Comparison of ENCODE assay signal across 7 mouse cellular contexts in the genomic region with DNA sequence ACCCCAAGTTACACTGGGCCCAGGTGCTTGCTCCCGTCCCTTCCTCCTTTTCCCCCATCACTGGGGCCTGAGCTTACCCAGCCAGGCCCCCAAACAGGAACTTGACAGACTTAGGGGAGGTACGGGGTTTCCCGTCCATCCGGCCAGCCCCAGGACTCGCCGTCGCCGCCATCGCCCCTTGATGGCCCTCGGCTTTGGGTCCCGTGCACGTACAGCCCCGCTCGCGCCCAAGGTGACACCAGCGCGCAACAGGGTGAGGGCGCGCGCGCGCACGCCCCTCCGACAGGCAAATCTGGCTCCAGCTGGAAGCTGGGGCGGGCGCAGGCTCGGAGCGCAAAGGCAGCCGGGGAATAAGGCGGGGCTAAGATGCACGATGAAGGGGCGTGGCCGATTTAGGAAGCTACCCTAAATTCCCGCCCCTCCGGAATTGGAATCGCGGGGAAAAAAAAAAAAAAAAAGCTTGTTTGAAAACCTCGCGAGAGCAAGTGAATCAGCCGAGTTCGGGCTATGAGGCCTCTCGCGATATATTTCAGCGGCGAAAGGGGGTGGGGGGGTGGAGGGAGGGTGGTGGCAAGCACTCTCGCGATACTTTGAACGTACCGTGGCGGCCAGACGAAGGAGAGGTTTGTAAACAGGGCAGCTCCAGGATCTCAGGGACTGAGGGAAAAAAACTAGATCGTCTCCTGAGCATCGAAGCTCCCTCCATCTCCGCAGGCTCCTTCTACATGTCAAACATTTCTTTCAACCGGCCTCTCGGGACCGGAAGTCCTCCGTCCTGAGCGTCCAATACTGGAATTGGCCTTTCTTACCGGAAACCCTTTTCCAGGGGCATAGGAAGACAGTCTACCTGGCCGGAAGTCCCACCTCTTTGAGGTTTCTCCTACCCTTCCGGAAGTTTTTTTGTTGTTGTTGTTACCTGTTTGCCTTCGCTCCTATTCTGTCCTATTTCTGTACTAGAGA. TPM values are rescaled to one million over a fixed set of nuclear protein-coding genes. Genes with fewer than 3 reads are reported as not detected.
DNase-seq lines count a peak whose midpoint lies in the region; ATAC-seq lines count a peak whose summit lies in the region.

Gene Rnf167 (plus strand): TSS at position 545 of the 960 bp plus-strand sequence.
Gene Slc25a11 (minus strand): TSS at position 789 of the 960 bp plus-strand sequence.

- peak; percentile 98 for DNase-seq in adrenal gland, postnatal 14 days
- DNase-seq in embryonic facial prominence, embryonic 11.5 days (ENCODE audit: low spot score), result peak; percentile 100
- peak; percentile 97 for DNase-seq in kidney, adult 11 months
- DNase-seq in limb, embryonic 10.5 days (ENCODE audit: low spot score), result peak; percentile 96
- DNase-seq in spleen, adult 12 weeks (ENCODE audit: low spot score), result peak; percentile 91

- peak within 1 kb of the TSS; percentile 84 for H3K4me2 ChIP-seq in embryonic facial prominence, embryonic 11.5 days (ENCODE audit: low read depth, low read length)
- H3K4me2 ChIP-seq in midbrain, embryonic 13.5 days (replicated peaks), result peak within 1 kb of the TSS; percentile 98

- H3K36me3 ChIP-seq in embryonic facial prominence, embryonic 11.5 days (replicated peaks; ENCODE audit: control insufficient read depth, insufficient read depth, low read depth, low read length), result peaks cover 17% of the 10 kb centered on the region
- H3K36me3 ChIP-seq in limb, embryonic 10.5 days, result peaks cover 74% of the 10 kb centered on the region
- peaks cover 60% of the 10 kb centered on the region for H3K36me3 ChIP-seq in midbrain, embryonic 13.5 days

- peak; percentile 70 for ATAC-seq in embryonic facial prominence, embryonic 11.5 days (replicated peaks; ENCODE audit: insufficient number of reproducible peaks, low FRiP score, low TSS enrichment, low read depth)
- peak; percentile 78 for ATAC-seq in granulocyte monocyte progenitor cell, adult 5-6 weeks (replicated peaks; ENCODE audit: poor library complexity, severe bottlenecking)
- peak; percentile 88 for ATAC-seq in midbrain, embryonic 13.5 days

- H3K9me3 ChIP-seq in embryonic facial prominence, embryonic 11.5 days (replicated peaks; ENCODE audit: control insufficient read depth, low read length), result no peaks in the 10 kb centered on the region
- no peaks in the 10 kb centered on the region for H3K9me3 ChIP-seq in limb, embryonic 10.5 days (replicated peaks)
- H3K9me3 ChIP-seq in midbrain, embryonic 13.5 days, result no peaks in the 10 kb centered on the region

- H3K9ac ChIP-seq in embryonic facial prominence, embryonic 11.5 days (replicated peaks; ENCODE audit: low read length), result peak within 1 kb of the TSS; percentile 70
- H3K9ac ChIP-seq in midbrain, embryonic 13.5 days (replicated peaks), result peak within 1 kb of the TSS; percentile 92

- H3K27ac ChIP-seq in embryonic facial prominence, embryonic 11.5 days (replicated peaks; ENCODE audit: low read depth, low read length), result peak within 1 kb of the TSS; percentile 84
- H3K27ac ChIP-seq in limb, embryonic 10.5 days, result peak within 1 kb of the TSS; percentile 95
- peak within 1 kb of the TSS; percentile 92 for H3K27ac ChIP-seq in midbrain, embryonic 13.5 days

- peaks cover 2% of the 10 kb centered on the region; the same call in 1 of the 2 replicates for H3K4me1 ChIP-seq in embryonic facial prominence, embryonic 11.5 days (ENCODE audit: control insufficient read depth, insufficient read depth, low read length)
- H3K4me1 ChIP-seq in limb, embryonic 10.5 days, result peaks cover 52% of the 10 kb centered on the region
- H3K4me1 ChIP-seq in midbrain, embryonic 13.5 days (replicated peaks), result peaks cover 47% of the 10 kb centered on the region

- peak within 1 kb of the TSS; percentile 66 for H3K4me3 ChIP-seq in embryonic facial prominence, embryonic 11.5 days (ENCODE audit: low read depth, low read length)
- peak within 1 kb of the TSS; percentile 80 for H3K4me3 ChIP-seq in limb, embryonic 10.5 days
- peak within 1 kb of the TSS; percentile 72 for H3K4me3 ChIP-seq in midbrain, embryonic 13.5 days (replicated peaks)

- H3K27me3 ChIP-seq in embryonic facial prominence, embryonic 11.5 days (ENCODE audit: control insufficient read depth, insufficient read depth, low read length), result no peaks in the 10 kb centered on the region
- no peaks in the 10 kb centered on the region for H3K27me3 ChIP-seq in limb, embryonic 10.5 days (ENCODE audit: low read depth, poor library complexity, severe bottlenecking)
- H3K27me3 ChIP-seq in midbrain, embryonic 13.5 days, result no peaks in the 10 kb centered on the region

- under 1% methylated on average over 63 of the region's 63 CpGs for WGBS in embryonic facial prominence, embryonic 11.5 days
- WGBS in limb, embryonic 10.5 days, result under 1% methylated on average over 63 of the region's 63 CpGs
- WGBS in midbrain, embryonic 13.5 days, result under 1% methylated on average over 63 of the region's 63 CpGs

RNA-seq across cellular contexts. Expression of gene Rnf167, which starts in this region (rescaled TPM):
- 69.6 and 88.5 TPM in 2 replicates for total RNA-seq in adrenal gland, postnatal 14 days (2021)
- 81.9 and 92.8 TPM in 2 replicates for polyA plus RNA-seq in embryonic facial prominence, embryonic 11.5 days (2014; fragmentation: Nextera tagmentation; extraction: Ambion mirVana)
- total RNA-seq in granulocyte monocyte progenitor cell, adult 5-6 weeks (2014; fragmentation: Nextera tagmentation), result 35.4 and 51.1 TPM in 2 replicates
- 32.7 and 34.6 TPM in 2 replicates for total RNA-seq in granulocyte monocyte progenitor cell, adult 5-6 weeks (2017)
- 85.0 and 104 TPM in 2 replicates for polyA plus RNA-seq in limb, embryonic 10.5 days (2016; fragmentation: Nextera tagmentation; extraction: Ambion mirVana)
- 111 and 113 TPM in 2 replicates for polyA plus RNA-seq in midbrain, embryonic 13.5 days (2015; fragmentation: Nextera tagmentation; extraction: Ambion mirVana)

RNA-seq across cellular contexts. Expression of gene Slc25a11, which starts in this region (rescaled TPM):
- total RNA-seq in adrenal gland, postnatal 14 days (2021), result 175 and 184 TPM in 2 replicates
- polyA plus RNA-seq in embryonic facial prominence, embryonic 11.5 days (2014; fragmentation: Nextera tagmentation; extraction: Ambion mirVana), result 144 and 150 TPM in 2 replicates
- total RNA-seq in granulocyte monocyte progenitor cell, adult 5-6 weeks (2014; fragmentation: Nextera tagmentation), result 80.9 and 91.7 TPM in 2 replicates
- 63.3 and 67.7 TPM in 2 replicates for total RNA-seq in granulocyte monocyte progenitor cell, adult 5-6 weeks (2017)
- 136 and 160 TPM in 2 replicates for polyA plus RNA-seq in limb, embryonic 10.5 days (2016; fragmentation: Nextera tagmentation; extraction: Ambion mirVana)
- 169 and 170 TPM in 2 replicates for polyA plus RNA-seq in midbrain, embryonic 13.5 days (2015; fragmentation: Nextera tagmentation; extraction: Ambion mirVana)

Comparison
In these comparisons a context has a peak if more than half of its experiments do, and no peak if none do; other contexts are left out.
1. Peak in every context shown above with its lines: DNase-seq, ATAC-seq, H3K4me3 ChIP-seq and H3K27ac ChIP-seq.